Mouse (Mus musculus) gastrocnemius, postnatal 10 days (tissue): Measurements from ENCODE around the gene Extl2. TPM values are rescaled to one million over a fixed set of nuclear protein-coding genes. Genes with fewer than 3 reads are reported as not detected.

Experiments
- DNase-seq: peaks from one replicate; pipeline ENCODE4 v3.0.0; 2021; ENCODE audit warnings: mixed read lengths
- total RNA-seq, 2 experiments: library from RNA; stranded (reverse); gene quantifications; 2 replicates each; pipeline ENCODE4 v1.2.3; 2021

Gene Extl2
- total RNA-seq, 2 experiments from 2014 or later = 15.1 to 17.9 TPM

DNA sequence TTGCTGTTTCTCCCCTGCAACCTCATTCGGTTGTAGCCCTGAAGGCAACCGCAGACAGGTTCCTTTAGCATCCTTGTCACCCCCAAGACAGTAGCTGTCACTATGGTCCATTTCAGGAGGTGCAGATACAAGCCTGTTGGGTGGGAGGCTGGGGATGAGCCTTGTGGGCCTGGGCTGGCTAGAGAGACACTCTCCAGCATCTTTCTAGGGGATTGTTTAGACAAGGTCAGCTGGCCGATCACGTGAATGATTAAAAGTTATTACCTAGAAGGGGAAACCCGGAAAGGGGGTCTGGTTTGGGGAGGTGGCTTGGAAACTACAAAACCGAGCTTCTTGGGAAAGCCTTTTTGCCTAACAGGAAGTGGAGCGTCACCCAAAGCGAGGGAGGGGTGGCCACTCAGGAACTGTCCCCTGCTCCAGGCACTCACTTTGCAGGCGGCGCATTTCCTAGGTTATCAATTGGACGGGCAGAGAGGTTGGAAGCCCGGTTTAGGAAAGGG, 729 bp downstream of the Extl2 start:
- DNase-seq = peak; percentile 54

DNA sequence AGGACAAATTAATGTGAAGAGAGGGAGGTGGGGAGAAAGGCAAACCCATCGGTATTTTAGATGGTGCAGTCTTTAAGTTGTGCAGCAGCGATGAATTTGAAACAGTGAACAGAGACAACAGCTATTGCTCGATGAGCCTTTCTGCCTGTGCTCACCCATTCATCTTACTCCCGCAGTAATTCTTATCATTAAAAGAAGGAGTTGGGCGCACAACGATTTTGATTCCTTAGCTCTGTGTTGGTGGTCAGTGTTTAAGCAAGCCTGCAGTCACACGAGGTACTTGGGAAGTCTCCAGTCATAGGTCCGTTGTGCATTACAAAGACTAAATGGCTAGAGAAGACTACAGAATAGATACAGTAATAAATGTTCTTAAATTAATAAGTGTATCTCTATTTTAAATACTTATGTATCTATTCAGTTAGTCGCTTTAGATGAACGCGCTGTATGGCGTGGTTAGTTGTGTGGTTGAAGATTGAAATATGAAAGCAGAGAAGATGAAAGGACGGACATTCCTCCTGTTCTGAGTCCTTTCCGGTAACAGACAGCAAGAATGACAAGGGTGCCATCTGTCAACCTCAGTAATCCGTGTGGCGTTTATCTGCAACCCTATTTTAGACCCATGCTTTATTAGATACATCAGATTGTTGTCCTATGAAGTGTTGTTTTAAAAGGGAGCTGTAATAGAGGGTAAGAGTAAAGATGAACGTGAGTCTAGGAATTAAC, 2.5 kb downstream of the Extl2 start:
- DNase-seq = no peak

DNA sequence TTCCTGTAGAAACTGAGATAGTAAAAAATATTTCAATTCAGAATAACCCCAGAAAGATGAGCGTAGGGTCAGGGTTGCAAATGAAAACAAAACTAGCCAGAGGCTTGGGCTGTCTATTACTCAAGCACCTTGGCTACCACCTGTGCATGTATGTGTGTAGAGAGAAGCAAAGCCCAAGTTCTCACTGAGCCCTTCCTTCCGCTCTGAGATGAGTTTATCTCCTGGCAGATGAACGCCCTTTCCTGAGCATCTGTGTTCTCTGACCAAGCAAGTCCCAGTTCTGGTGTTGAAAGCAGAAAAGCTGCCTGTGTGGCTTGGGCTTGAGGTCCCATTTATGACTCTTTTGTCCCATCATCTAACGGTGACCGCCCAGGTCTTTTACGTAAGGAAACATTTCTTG, 7.6 kb downstream of the Extl2 start:
- no peak for DNase-seq

DNA sequence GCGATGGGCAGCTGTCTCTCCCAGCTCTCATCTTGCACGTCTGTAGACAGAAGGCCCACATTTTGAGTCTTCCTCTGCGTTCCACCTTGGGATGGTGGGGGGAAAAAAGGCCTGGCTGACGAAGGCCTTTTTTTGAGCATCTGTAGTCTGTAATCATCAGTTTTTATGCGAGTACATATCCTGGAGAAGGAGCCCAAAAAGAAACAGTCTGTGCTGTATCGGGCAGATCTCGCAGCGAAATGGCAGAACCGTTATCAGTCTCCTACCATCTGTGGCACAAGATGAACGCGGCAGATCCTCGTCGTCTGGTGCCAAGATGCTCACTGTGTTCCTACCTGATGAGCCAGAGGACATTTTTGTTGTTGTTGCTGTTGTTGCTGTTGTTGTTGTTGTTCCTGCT, 8.9 kb downstream of the Extl2 start:
- DNase-seq = no peak

DNA sequence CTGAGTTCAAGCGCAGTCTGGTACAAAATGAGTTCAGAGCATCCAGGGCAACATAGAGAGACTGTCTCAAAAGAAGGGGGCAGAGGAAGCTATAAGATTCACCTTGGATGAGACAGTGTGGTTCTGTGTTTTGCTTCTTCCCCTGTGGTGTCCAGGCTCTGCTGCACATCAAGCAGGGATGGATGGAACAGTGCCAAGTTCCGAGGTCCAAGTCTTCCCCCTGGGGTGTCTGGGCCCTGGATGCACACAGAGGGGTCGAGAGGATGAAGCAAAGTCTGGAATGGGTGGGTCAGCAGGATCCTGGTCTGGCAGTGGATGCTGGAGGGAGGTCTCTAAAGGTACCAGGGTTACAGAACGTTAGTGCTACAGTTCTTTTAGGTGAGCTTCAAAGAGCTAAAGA, 11.3 kb downstream of the Extl2 start:
- no peak for DNase-seq

DNA sequence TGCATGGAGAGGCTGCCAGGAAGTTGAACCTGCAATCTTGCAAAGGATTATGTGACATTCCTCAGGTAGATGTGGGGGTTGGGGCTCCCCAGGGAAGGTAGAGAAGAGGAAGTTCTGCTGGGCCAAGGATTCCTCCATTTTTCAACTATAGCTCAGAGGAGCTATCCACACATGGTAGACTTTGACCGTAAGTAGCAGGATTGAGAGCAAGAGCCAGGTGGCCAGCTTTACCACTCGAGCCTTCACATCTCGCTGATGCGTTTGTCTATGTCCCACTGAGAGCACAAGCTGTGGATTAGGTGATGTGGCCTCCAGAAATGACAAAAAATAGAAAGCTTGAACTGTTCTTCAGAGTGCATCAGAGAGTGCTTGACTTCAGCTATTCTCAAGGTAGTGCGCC, 11.9 kb downstream of the Extl2 start:
- DNase-seq = no peak

DNA sequence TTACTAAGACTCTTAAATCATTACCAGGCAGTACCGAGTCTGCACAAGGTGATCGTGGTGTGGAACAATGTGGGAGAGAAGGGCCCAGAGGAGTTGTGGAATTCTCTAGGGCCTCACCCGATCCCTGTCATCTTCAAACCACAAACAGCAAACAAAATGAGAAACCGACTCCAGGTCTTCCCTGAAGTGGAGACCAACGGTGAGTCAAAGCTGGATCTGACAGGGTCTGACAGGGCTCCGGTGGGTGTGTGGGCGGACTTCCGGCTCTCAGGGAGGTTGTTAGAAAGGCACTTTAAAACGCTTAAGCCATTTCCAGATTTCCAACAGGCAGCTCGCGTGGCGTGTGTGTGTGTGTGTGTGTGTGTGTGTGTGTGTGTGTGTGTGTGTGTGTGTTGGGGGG, 17.0 kb downstream of the Extl2 start:
- no peak for DNase-seq

DNA sequence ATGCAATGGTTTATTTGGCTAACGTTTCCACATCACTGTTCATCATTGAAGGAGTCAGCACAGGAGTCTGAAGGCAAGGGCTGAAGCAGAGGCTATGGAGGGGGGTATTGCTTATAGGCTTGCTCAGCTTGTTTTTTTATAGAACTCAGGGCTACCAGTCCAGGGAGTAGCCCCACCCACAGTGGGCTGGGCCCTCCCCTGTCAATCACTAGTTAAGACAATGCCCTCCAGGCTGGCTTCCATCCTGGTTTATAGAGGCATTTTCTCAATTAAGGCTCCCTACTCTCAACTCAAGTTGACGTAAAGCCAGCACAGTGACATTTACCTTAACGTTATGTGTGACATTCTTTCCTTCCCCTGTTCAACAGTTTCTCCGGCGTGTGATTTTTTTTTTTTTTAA, 17.4 kb downstream of the Extl2 start:
- no peak for DNase-seq

DNA sequence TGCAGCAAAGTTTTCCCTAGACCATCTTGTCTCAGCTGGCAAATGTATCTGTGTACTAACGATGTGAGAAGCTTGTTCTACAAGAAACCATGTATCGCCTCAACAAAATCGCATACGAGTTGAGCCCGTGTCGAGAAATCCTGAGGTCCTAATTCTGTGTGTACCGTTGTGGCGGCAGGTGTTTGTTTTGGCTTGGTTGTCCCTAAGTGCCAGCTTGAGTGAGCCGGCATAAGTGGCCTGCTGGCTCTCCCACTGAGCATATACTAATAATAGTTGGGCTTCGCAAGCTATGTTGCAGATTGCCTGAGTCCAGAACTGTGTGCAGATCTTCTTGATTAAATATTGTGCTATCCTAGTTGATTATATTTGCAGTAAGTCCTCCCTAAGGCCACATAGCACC, 18.4 kb downstream of the Extl2 start:
- no peak for DNase-seq

DNA sequence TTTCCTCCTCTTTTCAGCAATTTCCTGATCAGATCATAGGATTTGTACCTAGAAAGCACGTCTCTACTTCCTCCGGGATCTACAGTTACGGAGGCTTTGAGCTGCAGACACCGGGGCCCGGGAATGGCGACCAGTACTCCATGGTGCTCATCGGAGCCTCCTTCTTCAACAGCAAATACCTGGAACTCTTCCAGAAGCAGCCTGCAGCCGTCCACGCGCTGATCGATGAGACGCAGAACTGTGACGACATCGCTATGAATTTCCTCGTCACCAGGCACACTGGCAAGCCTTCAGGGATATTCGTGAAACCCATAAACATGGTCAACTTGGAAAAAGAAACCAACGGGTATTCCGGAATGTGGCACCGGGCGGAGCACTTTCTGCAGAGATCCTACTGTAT, 19.7 kb downstream of the Extl2 start:
- no peak for DNase-seq

DNA sequence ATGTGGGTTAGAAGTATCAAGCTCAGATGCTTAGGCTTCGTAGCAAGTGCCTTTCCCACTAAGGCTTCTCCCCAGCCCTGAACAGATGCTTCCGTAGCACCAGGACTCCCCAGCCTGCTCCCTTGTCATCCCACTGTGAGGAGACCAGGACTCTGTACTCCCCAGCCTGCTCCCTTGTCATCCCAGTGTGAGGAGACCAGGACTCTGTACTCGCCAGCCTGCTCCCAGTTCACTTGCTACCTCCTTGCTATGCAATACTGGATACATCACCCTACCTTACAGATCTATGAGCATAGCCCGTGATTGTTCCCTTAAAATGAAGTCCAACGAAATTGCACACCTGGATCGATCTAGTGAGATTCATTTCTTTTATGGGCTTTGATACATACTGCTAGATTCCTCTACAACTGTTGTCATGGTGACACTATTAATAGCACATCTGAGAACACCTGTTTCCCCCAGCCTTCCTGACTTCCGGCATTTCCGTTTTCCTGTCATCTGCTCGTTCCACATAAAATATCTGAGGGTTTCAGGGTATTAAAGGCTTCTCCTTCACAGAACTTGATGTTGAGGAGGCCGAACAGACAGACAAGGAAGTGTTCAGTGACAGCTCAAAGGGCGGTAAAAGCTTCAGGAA, 23.0 kb downstream of the Extl2 start:
- no peak for DNase-seq

DNA sequence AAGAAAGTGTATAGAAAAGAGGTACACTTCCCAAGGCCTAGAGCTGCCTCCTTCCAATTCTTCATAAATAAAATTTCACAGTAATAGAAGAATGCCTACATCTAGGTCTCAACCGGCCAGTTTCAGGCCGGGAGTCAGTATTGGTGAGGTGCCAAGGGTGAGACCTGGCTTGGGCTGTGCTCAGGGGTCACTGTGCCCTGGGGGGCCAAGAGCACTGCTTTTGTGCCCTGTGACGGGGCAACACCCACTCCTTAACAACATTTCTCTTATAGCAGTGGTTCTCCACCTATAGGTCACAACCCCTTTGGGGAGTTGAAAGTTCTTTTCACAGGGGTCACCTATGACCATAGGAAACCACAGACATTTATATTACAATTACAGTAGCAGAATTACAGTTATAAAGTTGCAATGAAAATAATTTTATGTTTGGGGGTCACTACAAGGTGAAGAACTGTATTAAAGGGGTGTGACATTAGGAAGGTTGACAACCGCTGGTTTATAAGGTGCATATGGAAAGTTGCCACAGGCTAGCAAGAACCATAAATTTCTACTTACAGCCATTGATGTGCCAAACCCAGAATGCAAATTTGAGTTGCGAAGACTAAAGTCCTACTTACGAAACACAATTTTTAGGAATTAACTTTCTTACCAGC, 26.1 kb downstream of the Extl2 start:
- DNase-seq = no peak

DNA sequence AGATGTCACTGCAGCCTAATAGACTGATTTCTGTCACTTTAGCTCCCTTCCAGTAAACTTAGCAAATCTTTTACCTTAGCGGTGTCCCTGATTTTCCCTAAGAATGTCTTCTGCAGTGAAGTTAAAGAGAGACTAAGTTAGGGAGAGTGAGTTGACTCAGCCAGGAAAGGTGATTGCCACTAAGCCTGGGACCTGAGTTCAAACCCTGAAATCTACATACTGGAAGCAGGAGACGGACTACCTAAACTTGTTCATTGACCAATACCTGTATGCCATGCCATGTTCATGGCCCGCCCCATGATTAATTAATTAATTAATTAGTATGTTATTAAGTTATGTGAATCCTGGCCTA, 26.6 kb downstream of the Extl2 start:
- DNase-seq = no peak

DNA sequence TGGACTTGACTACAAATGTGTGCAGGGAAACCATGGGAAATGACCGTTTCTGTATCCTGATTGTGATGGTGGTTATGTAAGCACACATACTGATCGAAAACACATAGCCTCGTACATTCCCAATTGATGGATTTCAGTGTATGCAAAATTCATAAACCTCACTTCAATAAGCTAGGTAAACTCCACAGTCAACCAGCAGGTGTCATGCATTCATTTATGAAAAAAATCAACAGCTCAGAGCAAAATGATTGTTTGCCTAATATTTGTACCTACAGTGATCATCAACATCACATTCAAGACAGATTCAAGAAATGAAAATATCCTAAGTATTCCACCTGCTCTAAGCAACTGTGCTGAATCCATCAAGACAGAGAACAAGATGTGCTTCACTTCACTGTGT, 33.5 kb downstream of the Extl2 start:
- no peak for DNase-seq

DNA sequence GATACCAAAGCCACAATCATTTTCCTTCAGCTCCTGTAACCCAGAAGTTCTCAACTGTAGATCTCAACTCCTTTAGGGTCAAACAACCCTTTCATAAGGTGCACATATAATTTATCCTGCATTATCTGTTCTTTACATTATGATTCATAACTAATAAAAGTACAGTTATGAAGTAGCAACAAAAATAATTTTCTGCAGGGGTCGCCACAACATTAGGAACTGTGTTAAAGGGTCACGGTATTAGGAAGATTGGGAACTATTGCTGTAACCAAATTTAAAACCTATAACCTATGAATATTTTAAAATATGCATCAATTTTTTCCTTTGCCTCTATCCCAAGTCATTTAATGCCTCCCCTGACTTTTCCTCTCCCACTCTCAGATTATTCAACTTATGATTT, 38.7 kb downstream of the Extl2 start:
- DNase-seq = no peak

DNA sequence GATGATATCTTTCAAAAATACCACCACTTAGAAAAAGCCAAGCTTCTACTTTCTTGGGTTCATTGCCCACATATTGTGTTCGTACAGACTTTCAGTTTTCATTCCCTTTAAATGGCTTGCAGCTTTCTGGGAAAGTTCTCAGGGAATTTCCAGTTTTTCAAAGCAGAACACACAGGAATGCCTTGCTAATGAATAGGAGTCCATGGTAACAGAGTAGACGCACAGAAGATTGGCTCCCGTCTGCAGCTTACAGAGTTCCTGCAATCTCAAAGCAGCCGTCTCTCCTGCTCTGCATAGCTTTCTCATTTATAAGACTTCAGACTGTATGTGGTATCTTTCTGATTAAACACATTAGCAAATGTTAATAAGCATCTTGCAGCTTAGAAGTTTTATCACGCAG, 39.8 kb downstream of the Extl2 start:
- DNase-seq = no peak

DNA sequence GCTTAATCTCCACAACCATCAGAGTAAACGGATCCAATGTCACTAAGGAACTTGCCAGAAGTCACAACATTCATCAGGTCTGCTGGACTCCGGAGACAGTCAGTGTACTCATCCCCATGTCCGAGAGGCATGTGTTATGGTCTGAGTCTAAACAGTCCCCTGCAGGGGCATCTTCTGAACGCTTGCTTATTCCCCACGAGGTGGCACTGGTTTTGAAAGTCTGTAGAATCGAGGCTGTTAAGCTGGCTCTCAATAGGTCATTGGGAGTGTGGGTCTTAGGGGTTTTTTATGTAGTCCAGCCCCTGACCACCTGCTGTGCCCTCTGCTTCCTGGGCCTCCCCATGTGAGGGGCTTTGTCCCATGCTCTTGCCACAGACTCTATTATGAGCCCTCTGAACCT, 49.8 kb downstream of the Extl2 start:
- no peak for DNase-seq

DNA sequence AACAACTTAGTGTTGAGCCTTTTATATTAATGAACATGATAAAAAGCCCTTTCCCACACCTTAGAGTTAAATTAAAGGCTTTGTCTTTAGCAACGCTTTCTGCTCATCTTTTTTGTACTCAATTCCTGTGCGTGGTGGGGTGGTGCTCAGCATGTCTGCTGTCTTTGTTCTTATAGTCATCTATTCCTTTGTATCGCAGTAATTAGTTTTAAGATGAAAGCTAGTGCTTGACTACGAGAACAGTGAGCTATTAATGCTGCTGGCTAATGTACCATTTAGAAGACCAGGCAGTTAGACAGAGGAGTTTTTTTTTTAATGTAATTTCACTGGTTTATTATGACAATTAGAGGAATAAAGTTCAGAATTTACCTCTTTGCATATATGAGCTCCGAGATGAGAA, 53.1 kb downstream of the Extl2 start:
- no peak for DNase-seq

DNA sequence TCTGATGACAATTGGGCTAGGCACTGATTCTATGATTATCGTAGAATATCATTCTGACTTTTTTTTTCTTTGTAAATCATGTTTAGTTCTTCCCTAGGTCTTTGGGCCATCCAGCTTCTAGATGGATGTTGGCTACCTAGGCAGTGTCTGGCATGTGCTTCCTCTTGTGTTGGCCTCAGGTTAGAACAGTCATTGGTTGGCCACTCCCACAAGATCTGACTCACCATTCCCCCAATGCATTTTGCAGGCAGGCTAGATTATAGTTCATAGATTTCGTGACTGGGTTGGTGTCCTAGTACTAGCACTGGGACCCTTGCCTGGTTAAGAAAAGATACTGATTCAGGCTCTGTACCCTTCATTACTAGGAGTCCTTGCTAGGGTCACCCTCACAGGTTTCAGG, 54.9 kb downstream of the Extl2 start:
- no peak for DNase-seq

DNA sequence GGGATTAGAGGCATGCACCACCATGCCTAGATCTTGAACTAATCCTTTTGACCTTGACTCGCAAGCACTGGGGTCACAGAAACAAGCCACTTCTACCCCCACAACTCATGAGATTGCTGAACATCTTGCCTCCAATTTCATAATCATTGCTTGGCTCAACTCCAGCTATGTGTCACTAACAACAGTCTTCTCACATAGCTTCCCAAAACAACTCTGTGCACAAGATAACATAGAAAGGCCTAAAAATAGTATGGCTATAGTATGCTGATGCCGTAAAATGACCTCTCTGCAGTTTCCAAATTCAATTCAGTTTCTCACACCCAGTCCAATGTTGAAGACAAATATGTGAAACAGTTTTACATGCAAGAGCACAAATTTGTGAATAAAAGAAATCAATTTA, 65.3 kb downstream of the Extl2 start:
- no peak for DNase-seq

DNA sequence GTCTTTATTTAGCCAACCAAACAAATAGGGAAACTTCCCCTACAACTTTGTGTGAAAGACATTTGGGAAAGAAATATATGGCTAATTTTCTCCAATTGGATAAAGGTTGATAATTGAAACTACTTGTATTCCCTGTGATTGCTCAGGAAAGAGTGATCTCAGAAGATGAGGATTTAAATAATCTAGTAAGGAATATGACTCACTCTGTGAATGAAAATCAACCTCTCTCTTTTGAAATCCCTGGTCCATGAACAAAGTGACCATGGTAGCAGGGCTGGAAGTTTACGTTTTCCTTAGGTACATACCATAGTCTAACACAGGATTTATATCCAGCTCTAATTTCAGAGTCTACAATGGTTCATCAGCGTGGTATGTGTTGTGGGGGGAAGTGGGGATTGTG, 69.5 kb downstream of the Extl2 start:
- no peak for DNase-seq

DNA sequence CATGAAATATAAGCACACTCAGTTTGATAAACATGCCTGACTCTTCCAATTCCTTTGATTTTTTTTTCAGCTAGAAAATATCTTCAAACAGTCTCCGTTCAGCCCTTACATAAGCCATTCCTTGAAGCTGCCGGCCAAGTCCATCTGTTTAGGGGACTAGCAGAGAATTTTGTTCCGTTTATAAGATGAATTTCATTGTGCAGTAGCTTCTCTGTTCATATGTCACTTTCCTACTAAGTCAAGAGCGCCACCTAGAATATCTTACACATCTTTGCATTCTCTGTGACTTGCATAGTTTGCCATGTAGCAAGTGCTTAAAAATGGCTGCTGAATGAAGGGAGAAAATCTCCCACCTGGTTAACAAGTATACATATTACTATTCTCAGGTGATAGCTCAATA, 71.2 kb downstream of the Extl2 start:
- DNase-seq = no peak
